Mouse (Mus musculus) frontal cortex, postnatal 10 days (tissue): ENCODE measurements around the gene Gm36864.
A peak's percentile ranks its signal among the peaks of the same experiment; 100 is the strongest.

Experiments used
- DNase-seq, 2 experiments: peaks; one replicate each; pipeline ENCODE4 v3.0.0; 2022; ENCODE audit warnings: low spot score in 2 of 2, mixed read lengths in 1 of 2

The Gm36864 gene

DNA sequence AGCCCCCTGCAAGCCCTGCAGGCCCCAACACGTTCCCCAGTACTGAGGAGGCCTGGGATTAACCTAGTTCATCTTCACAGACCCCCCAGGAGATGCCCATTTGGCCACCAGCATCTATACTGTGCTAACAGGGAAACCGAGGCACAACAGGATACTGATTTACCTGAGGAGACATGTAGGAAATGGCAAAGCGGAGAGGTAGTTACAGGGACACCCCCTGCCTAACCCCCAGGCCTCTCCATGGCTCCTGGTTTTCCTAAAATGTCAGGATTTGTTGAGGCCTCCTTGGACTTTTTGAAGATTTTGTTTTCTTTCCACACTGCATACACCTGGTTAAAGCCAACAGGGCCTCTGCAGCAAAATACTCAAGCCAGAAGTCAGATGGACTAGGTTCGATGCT is 21.3 kb downstream of the Gm36864 start, which contains the start of gene Acp4:
TSS of gene Acp4 (minus strand) at position 101 of the 400 bp plus-strand sequence.
- DNase-seq = no peak

DNA sequence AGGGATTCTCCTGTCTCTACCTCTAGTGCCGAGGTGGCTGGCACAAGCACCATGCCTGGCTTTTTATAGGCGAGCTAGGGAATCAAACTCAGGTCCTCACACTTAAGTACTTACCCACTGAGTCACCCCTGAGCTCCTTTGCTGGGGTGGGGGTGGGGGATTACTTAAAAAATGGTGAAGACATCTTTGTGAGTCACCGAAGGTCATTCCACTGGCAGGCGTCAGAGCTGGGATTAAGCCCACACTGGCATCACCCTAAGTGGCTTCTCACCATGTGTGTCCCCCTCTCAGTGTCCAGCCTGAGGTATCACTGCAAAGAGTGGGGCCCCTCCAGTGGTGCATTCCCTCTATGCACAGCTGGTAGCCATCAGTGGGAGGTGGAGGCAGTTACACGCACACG is 24.4 kb downstream of the Gm36864 start:
- no peak for DNase-seq

DNA sequence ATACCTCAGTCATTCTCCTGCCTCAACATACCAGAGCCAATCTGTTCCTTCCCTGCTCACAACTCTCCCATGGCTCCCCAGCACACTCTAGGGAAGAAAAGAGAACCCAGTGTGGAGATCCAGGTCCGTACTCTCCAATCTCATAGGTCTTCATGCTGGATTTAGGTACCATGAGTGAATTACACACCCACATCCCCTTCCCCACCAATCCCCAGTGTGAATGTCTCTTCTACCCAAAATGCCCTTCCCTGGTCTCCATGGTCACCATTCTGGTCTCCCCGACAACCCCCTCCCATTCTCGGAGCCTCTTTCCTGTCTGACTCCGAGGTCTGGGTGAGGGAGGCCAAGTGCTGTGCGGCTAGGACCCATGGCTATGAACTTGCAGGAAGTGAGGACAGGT is 25.2 kb downstream of the Gm36864 start, which contains the start of gene Gm15517:
TSS of gene Gm15517 (plus strand) at position 301 of the 400 bp plus-strand sequence.
- DNase-seq = no peak

DNA sequence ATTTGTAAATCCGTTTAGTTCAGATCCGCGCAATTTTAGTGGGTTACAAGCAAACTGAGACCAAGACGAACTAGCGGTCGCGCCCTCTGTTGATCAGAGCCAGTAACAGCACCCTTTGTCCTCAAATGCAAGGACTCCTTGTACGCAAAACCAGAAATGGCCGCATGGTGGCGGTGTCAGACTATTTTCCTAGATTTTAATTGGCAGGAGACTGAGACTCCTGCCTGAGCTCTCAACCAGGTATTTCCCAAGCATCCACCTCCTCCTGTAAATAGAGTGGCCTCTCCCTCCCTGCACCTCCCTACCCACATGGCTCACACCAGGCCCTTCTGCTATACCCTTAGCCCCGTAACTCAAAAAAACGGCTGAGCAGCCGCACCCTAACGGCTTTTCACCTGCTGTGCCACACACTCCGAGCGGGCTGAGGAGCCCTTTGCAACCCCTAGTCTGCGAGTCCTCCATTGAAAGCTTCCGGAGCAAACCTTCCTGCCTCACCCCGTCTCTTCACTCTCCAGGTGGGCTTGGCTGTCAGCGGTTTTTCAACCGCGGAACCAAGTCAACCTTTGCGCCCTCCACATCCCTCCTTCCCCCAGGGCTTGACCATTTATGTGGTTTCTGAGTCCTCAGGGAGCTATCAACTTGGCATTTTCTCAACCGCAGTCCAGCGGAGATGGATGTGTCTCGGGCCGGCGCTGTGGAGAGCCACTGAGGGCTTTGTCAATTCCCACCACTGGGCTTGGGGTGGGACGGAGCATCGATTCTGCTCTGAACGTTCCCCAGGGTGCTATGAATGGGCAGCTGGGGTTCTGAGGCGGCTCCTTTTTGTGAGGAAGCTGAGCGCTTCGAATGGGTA is 27.0 kb downstream of the Gm36864 start:
- DNase-seq = peak; percentile 81 to 94

DNA sequence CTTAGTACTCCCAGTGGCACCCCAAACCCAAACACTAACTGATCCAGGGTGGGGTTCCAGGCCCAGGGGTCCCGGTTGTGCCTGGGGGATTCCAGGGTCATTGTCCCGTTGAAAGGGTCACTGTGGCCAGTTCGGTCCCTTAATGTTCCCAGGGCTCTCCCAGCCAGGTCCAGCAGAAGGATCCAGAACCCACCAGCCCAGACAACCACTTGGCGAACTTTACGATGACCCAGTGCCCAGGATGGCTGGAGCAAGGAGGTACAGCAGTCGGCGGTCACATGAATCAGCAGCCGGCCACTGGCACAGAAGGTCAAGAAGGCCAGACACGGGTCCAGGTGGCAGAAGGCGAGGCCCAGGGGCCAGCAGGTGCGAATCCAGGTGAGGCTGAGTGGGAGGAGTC is 32.1 kb downstream of the Gm36864 start:
- no peak for DNase-seq

DNA sequence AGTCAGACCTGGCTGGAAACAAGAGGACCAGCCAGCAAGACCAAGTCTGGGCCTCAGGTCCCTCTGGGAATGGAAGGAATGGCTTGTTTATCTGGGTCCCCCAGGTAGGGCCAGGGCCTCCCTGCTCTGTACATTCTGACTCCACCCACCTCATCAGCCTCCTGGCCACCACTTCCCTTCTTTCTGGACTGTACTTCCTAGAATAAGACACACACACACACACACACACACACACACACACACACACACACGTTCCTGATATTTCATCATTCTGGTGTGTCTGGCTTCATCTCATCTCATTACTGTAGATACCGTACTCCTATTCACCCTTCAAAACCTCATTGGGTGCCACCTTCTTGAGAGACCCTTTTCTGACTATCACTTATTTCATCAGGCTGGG is 33.4 kb downstream of the Gm36864 start:
- no peak for DNase-seq

DNA sequence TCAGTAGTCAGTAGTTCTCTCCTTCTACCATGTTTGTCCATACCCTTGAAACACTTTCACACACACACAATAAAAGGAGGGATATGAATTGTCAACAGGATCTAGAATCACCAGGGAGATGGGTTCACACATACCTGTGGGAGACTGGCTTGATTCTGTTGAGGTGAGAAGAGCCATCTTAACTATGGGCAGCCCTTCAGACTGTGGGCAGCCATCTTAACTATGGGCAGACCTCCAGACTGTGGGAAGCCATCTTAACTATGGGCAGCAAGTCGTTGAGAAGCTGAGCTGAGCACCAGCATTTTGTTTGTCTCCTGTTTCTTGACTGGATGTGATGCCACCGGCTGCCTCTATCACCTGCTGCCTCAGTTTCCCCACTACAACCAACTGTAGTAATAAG is 35.3 kb downstream of the Gm36864 start:
- DNase-seq = no peak

DNA sequence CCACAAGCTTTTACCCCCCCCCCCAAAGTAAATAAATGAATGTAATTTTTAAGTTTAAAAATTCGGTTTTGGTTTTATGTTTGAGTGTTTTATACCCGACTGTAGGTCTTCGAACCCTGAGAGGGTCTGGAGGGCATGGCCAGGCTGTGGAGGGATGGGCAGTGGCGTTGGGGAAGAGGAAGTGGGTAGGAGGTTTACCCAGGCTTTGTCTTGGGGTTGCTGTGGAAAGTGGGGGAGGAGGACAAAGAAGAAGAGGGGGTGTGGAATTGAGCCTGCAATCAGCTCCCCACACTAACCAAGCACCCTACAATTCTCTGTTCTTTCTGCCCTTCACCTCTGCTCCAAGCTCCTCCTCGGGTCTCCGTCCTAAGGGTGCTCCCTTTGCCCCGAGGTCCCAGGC is 36.6 kb downstream of the Gm36864 start:
- no peak for DNase-seq

DNA sequence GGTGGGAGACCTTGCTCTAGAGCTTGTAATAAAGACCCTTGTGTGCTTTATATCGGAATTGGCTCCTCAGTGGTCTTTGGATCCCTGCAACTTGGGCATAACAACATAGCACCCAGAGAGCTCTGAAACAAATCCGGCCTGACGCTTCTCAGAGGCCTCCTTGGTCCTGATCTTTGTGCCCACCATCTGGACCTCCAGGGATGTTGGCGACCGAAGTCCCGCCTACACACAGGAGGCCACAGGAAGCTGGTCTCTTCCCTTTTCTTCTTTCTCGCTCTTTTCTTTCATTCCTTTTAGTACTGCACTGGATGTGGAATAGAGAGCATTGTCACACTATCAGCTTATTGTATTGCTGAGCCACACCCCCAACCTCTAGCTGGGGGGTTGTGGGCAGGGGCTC is 37.5 kb downstream of the Gm36864 start:
- no peak for DNase-seq

DNA sequence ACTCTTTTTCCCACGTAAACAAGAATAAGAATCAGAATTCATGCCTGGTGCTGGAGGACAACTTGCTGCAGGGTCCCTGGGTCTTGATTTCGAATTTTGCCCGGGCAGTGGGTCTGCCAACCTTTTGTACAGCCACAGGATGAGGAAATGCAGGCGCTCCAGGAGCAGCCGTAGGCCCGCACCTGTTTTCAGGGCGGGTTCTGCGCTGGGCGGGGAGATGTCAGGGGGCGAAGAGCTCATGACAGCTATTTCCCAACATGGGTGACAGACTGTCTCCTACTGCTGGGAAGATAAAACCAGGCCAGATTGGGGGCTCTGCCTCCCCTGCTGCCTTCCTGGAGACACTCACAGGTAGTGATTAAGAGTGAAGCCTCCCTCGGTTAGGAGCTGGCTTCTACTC is 38.1 kb downstream of the Gm36864 start:
- DNase-seq = no peak

DNA sequence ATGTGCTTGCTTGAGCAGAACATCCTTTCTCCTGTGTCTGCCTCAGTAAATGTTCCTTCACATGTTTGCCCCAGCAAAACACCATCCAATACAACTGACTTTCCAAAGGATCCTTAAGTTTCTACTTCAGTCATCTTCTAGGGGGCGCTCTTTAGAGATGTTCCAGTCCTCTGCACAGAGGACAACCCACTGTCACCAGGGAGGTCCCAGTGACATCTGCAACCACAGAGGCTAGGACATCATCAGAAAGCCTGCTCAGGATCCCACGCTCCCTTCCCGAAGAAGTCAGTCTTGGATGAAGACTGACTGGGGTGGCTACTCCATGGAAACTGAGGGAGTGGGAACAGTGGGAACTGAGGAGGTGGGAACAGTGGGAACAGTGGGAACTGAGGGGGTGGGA is 39.6 kb downstream of the Gm36864 start:
- DNase-seq = no peak

DNA sequence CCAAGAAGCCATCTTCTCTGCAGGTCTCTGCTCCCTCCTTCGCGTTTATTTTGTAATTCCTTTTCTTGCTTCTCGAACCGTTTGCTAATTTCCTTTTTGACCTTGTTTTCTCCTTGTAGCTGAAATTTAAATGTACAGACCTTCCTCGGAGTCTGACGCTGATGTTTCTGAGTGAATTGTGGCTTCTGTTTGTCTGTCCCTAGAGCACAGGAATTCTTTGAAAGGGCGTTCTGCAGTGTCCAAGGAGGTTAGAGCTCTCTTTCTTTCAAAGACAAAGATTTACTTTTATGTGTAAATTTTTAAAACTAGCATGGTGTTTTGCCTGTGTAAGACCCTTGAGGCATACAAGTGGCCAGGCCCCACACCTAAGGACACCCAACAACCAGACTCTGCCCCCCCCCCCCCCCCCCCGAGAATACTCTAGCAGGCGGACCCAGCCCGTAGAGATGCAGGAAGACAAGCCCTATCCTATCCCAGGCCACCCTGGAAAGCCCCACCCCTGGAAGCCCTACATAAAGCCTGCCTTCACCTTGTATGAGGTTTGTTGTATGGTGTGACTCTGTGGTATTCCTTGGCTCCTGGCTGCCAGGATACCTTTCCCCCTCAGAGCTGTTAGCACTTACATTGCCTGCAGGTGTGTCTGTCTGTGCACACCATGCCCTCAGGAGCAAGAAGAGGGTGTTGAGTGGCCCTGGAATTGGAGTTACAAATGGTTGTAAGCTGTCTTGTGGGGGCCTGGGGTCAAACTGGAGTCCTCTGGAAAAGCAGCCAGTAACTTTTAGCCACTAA is 40.7 kb downstream of the Gm36864 start:
- no peak for DNase-seq

DNA sequence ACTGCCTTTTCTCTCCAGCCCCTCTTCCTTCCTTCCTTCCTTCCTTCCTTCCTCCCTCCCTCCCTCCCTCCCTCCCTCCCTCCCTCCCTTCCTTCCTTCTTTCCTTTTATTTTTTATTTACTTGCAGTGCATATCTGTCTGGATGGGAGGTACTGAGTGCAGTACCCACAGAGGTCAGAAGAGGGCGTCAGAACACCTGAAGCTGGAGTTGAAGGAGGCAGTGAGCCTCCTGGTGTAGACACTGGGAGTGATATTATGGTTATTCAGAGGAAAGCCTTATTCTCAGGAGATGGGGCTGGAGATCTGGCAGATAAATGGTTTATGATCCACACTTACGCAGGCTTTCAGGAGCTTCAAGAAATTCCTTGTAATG is 41.3 kb downstream of the Gm36864 start:
- DNase-seq = no peak

DNA sequence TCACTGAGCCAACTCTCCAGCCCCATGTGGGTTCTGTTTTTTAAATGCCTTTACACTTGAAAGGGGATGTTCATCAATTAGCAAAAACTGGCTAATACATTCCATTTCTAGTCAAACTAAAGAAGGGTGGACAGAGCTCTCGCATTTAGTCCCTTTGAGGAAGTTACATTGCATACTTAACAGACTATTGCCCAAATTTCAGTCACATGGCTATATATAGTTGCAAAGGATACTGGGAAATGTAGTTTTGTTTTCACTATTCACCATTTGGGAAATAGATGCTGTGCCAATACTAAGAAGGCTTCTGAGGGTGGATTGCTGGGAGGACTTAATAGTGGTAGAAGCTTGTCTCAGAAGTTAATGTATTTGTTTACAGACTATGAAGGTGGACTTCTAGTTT is 45.0 kb downstream of the Gm36864 start:
- DNase-seq = no peak

DNA sequence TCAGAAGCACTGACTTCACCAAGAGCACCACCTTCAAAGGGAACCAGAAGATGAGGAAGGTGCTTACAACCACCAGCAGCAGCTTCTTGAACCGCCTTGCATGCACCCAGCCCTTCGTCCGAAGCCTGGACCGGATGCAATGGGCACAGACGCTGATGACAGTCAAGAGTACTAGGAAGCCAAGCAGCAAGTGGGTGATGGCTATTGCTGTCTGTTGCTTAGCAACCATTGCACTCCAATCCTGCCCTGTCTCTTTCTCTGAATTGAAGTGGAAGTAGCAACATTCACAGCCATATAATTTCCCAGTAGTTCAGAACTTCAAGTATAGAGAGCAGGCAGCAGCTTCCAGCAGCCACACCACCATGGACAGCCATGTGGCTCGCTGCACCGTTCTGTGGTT is 45.6 kb downstream of the Gm36864 start:
- no peak for DNase-seq

DNA sequence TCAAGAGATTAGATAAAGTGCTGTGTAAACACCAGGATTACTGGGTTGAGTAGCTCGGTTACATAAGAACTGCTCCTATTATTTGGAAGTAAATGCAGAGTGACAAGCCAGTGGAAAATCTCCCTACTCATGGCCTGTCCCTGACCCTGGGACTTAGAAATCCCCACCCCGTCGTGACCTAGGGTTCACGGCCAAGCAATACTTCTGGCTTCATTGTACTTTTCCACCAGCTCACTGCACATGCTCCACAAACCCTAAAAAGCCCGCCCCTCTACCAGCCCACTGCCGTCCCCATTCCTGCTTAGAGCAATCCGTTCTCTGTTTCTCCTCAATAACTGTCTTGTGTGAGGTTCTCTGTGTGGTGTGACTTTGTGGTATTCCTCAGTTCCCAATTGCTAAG is 51.8 kb downstream of the Gm36864 start:
- DNase-seq = no peak

DNA sequence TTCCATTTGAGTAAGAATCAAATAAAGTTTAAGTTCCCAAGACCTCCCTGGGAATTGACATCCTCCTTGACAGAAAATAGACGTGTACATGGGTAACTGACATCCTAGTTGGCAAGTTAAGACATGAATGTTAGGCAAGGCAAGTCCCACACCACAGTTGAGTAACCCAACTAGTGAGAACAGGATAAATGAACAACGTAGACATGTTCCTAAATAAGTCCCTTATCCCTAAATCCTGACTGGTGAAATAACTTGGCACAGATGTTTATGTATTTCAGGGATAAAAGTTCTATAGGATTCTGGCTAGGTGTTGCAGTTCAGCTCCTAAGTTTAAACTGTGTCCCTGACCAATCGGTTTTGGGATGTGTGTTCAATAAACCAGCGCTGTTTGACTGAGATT is 55.0 kb downstream of the Gm36864 start:
- DNase-seq = no peak

DNA sequence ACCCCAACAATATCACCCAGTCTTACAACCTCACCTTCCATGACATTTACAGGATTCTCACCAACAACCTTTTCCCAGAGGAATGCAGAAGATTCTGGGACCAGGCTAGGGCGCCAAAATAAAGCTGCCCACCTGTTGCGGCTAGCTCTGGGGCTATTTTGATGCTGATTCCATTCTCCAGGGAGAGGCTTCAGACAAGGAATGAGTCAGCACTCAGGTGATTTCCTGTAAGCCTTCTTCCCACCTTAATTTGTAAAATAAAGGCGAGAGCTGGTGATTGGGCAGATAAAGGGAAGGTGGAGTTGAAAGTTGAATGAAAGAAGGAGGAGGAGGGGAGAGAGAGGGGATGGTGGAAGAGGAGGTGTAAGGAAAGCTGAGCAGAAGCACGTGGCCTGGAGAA is 55.4 kb downstream of the Gm36864 start:
- no peak for DNase-seq
